Mouse (Mus musculus) forebrain, embryonic 16.5 days (tissue): ENCODE results near the gene Gm9903. TPM values are rescaled to one million over a fixed set of nuclear protein-coding genes. Genes with fewer than 3 reads are reported as not detected.

Source experiments
- ATAC-seq: fragments of 200-750 bp; cut with Nextera tagmentation; 2 replicates; pipeline ENCODE4 v1.8.0; 2017; ENCODE audit warnings: mild to moderate bottlenecking, moderate library complexity
- H3K27ac ChIP-seq: fragments of 300-500 bp; sonication (generic); 2 replicates; pipeline ENCODE4 v1.5.1; 2014; ENCODE audit warnings: low read length, control low read depth
- H3K27me3 ChIP-seq: fragments of 300-500 bp; sonication (generic); replicated peaks from 2 replicates; pipeline ENCODE4 v1.6.1; 2014; ENCODE audit warnings: low read length; ENCODE audit not compliant: control insufficient read depth, insufficient read depth
- H3K36me3 ChIP-seq: fragments of 300-500 bp; sonication (generic); 2 replicates; pipeline ENCODE4 v1.6.1; 2014; ENCODE audit not compliant: control insufficient read depth, insufficient read depth
- H3K4me1 ChIP-seq: fragments of 300-500 bp; sonication (generic); replicated peaks from 2 replicates; pipeline ENCODE4 v1.6.1; 2014; ENCODE audit warnings: low read length; ENCODE audit not compliant: control insufficient read depth, insufficient read depth
- H3K4me2 ChIP-seq: fragments of 300-500 bp; sonication (generic); 2 replicates; pipeline ENCODE4 v1.6.1; 2014; ENCODE audit warnings: mild to moderate bottlenecking, low read length, control low read depth
- H3K4me3 ChIP-seq: fragments of 300-500 bp; sonication (generic); replicated peaks from 2 replicates; pipeline ENCODE4 v1.5.1; 2014; ENCODE audit warnings: mild to moderate bottlenecking, low read length, control low read depth
- H3K9ac ChIP-seq: fragments of 300-500 bp; sonication (generic); replicated peaks from 2 replicates; pipeline ENCODE4 v1.6.1; 2014; ENCODE audit warnings: low read depth, low read length, control low read depth
- H3K9me3 ChIP-seq: fragments of 300-500 bp; sonication (generic); 2 replicates; pipeline ENCODE4 v1.6.1; 2016; ENCODE audit warnings: low read length; ENCODE audit not compliant: control insufficient read depth
- WGBS: fragments of 180-500 bp; shearing (Covaris S2); extraction: QIAGEN DNeasy Blood & Tissue Kit; methylation state at CpG from one replicate; pipeline ENCODE4 v1.1.7; 2014; 5-methylcytosine and 5-hydroxymethylcytosine counted together
- polyA plus RNA-seq: library from polyadenylated mRNA; unstranded; fragments of >200 nt; fragmentation: Nextera tagmentation; extraction: Ambion mirVana; gene quantifications from 2 replicates; pipeline ENCODE4 v1.2.1, GENCODE M21; 2015

The Gm9903 gene
- polyA plus RNA-seq, 1 experiment from 2014 or later = 0.98 TPM

DNA sequence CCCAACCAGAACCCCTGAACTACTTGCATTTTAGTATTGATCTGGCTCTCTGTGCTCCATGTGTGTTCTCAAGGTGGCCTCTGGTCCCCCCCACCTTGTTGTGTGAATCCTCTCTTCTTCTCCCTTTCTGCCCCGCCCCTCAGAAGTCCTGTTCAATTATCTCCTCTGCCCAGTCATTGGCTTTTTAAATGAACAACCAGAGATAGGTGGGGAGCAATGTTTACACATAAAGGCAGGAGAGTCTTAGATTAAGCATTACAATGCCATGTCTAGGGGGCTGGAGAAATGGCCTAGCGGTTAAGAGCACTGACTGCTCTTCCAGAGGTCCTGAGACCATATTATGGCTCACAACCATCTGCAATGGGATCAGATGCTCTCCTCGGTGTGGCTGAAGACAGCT, 5.6 kb downstream of the Gm9903 start:
- Histone ChIP-seq H3K4me1 (peaks cover 2% of the 10 kb centered on the region), H3K4me2 (no peak overlapping the region), H3K27ac (no peak overlapping the region), H3K36me3 (peaks cover 2% of the 10 kb centered on the region; the same call in 1 of the 2 replicates), H3K9me3 (no peaks in the 10 kb centered on the region), H3K4me3 (no peak overlapping the region), H3K9ac (no peak overlapping the region), H3K27me3 (no peaks in the 10 kb centered on the region)
- WGBS = 83% methylated on average over 3 of the region's 3 CpGs
- no peak for ATAC-seq

DNA sequence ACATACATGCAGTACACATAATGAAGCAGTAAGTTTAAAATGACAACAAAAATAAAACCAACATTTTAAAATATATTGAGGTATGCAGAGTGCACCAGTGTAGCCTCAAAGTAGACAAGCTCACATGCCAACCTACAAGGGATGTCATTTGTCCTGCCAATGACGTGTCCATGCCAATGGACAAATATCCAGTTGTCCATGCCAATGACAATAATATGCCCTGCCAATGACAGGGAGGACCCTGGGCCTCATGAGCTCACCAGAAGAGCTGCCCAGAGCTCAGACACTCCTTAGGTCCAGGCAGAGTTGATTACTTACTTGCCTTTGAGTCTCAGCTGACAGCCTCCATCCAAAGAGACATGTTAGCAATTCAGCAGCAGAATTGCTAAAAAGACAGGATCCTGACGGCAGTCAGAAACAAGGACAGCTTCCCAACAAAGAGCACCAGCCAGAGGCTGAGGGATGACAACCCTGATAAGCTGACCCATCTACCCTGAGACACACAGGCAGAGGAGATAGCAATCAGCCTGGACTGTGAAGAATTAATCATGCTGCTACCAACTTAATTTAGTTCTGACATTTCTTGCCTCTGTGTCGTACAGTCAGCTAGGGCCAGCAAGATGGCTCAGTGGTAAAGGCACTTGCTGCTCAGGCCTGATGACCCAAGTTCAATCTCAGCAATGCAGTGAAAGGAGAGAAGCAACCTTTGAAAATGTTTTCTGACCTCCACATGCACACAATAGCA, 8.1 kb downstream of the Gm9903 start:
- no peaks in the 10 kb centered on the region for H3K27me3 ChIP-seq
- no peak for ATAC-seq
- no peaks in the 10 kb centered on the region for H3K4me1 ChIP-seq
- no peaks in the 10 kb centered on the region for H3K9me3 ChIP-seq
- no peak overlapping the region for H3K9ac ChIP-seq
- H3K36me3 ChIP-seq = peaks cover 13% of the 10 kb centered on the region
- H3K4me2 ChIP-seq = no peak overlapping the region
- no peak overlapping the region for H3K4me3 ChIP-seq
- 87% methylated on average over 3 of the region's 3 CpGs for WGBS
- no peak overlapping the region for H3K27ac ChIP-seq

DNA sequence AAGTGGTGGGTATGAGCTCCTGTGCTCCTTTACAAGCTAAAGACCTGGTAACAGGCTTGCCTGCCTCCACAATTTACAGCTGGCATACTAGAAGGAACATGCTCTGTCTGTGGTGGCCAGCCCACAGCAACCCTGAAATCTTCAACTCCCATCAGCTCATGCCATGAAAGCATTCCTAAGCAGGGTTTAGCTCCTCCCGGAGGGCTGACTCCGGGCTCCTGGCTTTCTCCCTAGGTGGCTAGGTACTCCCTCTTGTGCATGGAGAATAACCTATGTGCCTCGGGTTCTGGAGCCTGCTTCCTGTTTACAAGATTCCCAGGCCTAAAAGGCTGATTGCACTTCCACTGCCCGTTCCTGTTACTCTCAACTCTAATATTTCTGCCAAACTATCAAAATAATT, 9.1 kb downstream of the Gm9903 start:
- no peaks in the 10 kb centered on the region for H3K4me1 ChIP-seq
- H3K27me3 ChIP-seq = no peaks in the 10 kb centered on the region

DNA sequence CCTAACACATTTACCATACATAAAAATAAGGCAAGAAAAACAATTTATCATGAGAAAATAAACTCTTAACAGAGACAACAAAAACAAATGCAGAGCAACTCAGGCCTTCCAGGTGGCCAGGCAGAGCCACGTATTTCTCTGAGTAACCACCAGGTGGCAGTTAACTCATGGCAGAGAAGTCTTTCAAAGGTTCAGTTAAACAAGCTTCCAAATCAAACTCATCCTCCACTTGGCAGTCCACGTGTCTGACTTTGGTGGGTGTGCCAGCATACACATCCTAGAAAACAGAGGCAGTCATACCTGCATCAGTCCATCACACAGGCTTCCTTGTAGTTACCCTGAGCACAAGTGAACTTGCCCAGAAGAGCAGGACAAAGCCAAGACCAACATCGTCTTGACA, 10.9 kb downstream of the Gm9903 start:
- no peaks in the 10 kb centered on the region for H3K4me1 ChIP-seq
- H3K36me3 ChIP-seq = peaks cover 23% of the 10 kb centered on the region
- no peak overlapping the region for H3K4me2 ChIP-seq
- H3K27ac ChIP-seq = no peak overlapping the region
- H3K27me3 ChIP-seq = no peaks in the 10 kb centered on the region
- no peak for ATAC-seq
- 38% methylated on average over 3 of the region's 3 CpGs for WGBS
- H3K9me3 ChIP-seq = no peaks in the 10 kb centered on the region
- no peak overlapping the region for H3K9ac ChIP-seq
- H3K4me3 ChIP-seq = no peak overlapping the region

More for the DNA sequence above, 9.1 kb downstream of the Gm9903 start:
- no peak overlapping the region for H3K4me3 ChIP-seq
- peaks cover 17% of the 10 kb centered on the region for H3K36me3 ChIP-seq
- no peak overlapping the region for H3K9ac ChIP-seq
- no peak for ATAC-seq
- H3K4me2 ChIP-seq = no peak overlapping the region
- H3K9me3 ChIP-seq = no peaks in the 10 kb centered on the region
- 70% methylated on average over 4 of the region's 4 CpGs for WGBS
- no peak overlapping the region for H3K27ac ChIP-seq

DNA sequence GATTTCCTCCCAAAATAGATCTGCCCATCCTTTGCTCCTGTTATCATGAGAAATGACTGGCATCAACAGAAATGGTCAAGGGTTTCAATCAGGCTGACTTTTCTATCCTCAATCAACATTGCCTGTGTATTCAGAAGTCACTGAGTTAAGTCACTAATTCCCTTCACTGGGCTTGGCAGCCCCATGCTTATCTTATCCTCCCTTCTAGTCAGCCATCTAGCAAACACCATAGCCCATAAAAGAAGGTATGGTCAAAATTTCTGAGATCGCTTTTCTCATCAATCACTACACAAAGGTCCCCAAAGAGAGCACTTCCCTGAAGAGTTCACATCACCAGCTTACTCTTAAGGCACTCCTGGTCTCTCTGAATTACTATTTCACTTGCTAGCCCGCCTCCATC, 21.3 kb downstream of the Gm9903 start:
- Histone ChIP-seq H3K27me3 (no peaks in the 10 kb centered on the region), H3K9ac (peak overlapping the region; percentile 63), H3K36me3 (0 out of 2 replicates have a peak, but pooled peaks cover 5% of the 10 kb centered on the region), H3K27ac (no peak overlapping the region; the same call in 1 of the 2 replicates), H3K4me1 (peaks cover 24% of the 10 kb centered on the region), H3K4me2 (peak overlapping the region; percentile 75), H3K4me3 (peak overlapping the region; percentile 93), H3K9me3 (no peaks in the 10 kb centered on the region)
- 17% methylated on average over 2 of the region's 2 CpGs for WGBS
- no peak for ATAC-seq

DNA sequence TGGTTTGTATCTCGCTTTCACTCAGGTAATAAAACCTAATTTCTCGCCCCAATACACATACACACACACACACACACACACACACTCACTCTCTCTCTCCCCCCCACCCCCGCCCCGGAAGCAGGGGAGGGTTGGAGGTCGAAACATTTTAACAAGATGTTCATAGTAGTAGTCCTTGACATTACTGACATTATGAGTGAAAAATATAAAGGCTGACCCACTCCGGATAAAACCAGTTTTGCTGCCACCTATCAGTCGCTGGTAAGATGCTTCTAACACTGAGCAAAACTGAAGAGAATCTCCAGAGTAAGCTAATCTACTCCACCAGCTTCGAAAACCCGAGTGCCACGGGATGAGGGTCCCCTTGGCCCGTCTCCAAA, 21.8 kb downstream of the Gm9903 start:
- H3K4me1 ChIP-seq = peaks cover 30% of the 10 kb centered on the region
- 0% methylated on average over 11 of the region's 11 CpGs for WGBS

DNA sequence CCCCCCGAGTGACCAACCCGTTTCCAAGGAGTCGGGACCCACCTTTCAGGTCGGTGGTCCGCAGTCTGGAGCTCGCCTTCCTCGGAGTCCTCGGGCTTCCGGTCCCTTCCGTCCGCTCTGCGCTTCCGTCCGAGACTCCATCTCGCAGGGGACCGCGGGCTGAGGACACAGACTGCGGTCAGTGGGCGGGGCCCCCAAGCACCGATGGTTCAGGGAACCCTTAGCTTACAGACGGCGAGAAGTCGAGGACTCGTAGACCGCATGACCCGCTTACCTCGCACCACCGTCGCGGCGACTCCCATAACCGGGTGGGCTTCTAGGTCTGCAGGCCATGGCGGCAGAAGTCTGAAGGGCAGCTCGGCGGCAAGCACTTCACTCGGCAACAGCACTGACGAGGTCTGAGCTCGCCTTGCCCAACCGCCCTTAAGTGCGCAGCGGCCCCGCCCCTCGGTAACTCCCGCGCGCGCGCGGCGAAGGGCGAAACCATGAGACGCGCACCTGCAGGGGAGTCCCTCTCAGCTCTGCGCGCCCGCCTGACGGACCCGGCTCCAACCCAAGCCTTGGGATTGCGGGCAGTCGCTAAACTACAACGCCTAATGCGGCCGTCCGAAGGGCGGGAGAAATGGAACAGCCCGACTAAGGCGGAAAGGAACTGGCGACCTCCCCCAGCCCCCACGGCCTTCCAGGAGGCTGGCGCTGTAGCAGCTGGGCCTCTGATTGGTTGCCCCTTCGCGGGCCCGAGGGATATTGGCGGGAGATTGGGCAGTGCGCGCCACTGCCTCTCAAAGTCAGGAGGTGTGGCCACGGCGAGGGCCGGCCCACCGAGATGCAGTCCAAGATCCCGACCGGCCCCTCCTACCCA, 22.4 kb downstream of the Gm9903 start, which contains the start of gene Slbp:
Gene Slbp (minus strand): TSS at position 654 of the 862 bp plus-strand sequence.
- Histone ChIP-seq H3K4me1 (peaks cover 36% of the 10 kb centered on the region), H3K4me2 (peak within 1 kb of the TSS; percentile 75), H3K4me3 (peak within 1 kb of the TSS; percentile 93), H3K9ac (peak within 1 kb of the TSS; percentile 63), H3K36me3 (0 out of 2 replicates have a peak, but pooled peaks cover 3% of the 10 kb centered on the region), H3K27me3 (no peaks in the 10 kb centered on the region), H3K27ac (peak within 1 kb of the TSS; percentile 94), H3K9me3 (no peaks in the 10 kb centered on the region)
- WGBS = under 1% methylated on average over 82 of the region's 82 CpGs
- ATAC-seq = peak; percentile 97

More for the DNA sequence above, 21.8 kb downstream of the Gm9903 start:
- peak overlapping the region; percentile 93 for H3K4me3 ChIP-seq
- H3K4me2 ChIP-seq = peak overlapping the region; percentile 75
- peak overlapping the region; percentile 94 for H3K27ac ChIP-seq
- H3K36me3 ChIP-seq = 0 out of 2 replicates have a peak, but pooled peaks cover 3% of the 10 kb centered on the region
- ATAC-seq = no peak
- no peaks in the 10 kb centered on the region for H3K27me3 ChIP-seq
- no peaks in the 10 kb centered on the region for H3K9me3 ChIP-seq
- H3K9ac ChIP-seq = peak overlapping the region; percentile 63

DNA sequence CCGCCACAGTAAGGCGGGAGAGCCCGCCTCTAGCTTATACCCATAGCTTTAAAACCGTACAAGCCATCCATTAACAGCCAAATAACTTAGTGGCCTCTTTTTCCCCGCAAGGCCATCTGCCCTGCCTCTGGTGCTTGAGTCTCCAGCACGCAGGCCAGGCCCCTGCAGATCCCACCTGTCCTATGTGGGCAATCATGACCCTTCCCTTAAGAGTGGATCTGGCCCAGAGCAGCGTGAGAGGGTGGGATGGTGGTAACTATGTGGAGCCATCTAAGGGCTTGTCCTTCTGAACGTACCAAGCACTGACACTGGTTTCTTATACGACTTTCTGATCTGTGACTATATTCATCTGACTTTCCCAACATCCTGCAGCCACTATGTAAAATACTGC, 23.1 kb downstream of the Gm9903 start:
- ATAC-seq = peak; percentile 13
- Histone ChIP-seq H3K4me2 (peak overlapping the region; percentile 75), H3K27ac (peak overlapping the region; percentile 94), H3K4me1 (peaks cover 37% of the 10 kb centered on the region), H3K27me3 (no peaks in the 10 kb centered on the region), H3K36me3 (0 out of 2 replicates have a peak, but pooled peaks cover 3% of the 10 kb centered on the region), H3K9ac (peak overlapping the region; percentile 50), H3K9me3 (no peaks in the 10 kb centered on the region), H3K4me3 (peak overlapping the region; percentile 93)
- WGBS = 3% methylated on average over 9 of the region's 9 CpGs

DNA sequence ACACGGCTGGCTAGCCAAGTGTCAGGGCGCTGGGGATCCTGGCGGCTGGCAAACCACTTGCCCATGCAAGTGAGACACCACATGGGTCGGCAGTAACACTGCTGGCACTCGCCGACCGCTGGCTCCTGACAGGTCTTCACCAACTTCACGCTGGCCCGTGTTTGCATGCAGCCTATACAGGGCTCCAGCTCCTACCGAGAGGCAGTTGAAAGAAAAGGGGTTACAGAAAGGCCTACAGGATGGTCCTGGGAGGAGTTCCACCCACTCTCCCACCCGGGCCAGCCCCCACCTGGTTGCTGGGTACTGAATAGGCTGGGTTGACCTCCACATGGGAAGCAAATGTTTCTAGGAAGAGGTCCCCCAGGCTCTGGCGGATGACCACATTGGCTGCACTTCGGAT, 24.7 kb downstream of the Gm9903 start:
- no peaks in the 10 kb centered on the region for H3K36me3 ChIP-seq
- no peak overlapping the region for H3K9ac ChIP-seq
- H3K9me3 ChIP-seq = no peaks in the 10 kb centered on the region
- no peak for ATAC-seq
- H3K4me3 ChIP-seq = no peak overlapping the region
- peaks cover 46% of the 10 kb centered on the region for H3K4me1 ChIP-seq
- no peak overlapping the region for H3K4me2 ChIP-seq
- WGBS = 94% methylated on average over 13 of the region's 13 CpGs
- no peaks in the 10 kb centered on the region for H3K27me3 ChIP-seq
- H3K27ac ChIP-seq = no peak overlapping the region
